Mouse (Mus musculus): ENCODE measurements at regions not wholly inside any gene's neighbourhood (a gene's known extent, or its start where the extent isn't known, plus 50 kb on each side); places are given as distances from the start of the nearest gene placed in this dataset.

DNA sequence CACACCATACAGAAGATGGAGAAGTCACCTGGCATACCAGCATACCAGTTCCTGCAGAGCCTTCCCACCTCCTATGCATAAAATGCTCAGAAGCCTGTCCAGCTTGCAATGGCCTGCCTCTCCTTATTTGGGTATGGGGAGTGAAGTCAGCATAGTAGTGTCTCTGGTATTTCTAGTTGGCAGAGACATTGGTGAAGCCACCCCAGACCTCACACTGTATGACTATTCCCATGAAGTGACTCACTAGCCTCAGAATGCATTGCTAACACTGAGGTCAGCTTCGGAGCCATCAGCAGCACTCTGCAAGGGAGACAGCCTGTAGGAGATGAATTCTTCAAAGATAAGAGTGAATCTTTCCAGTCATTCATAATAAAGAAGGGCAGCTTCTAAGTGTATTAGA, 325.2 kb upstream of the Actbl2 start:
- TF ChIP-seq HCFC1 (IDR thresholded peaks at IDR 0.05; ENCODE audit: borderline replicate concordance, insufficient read depth, low read length) (no peak), ZC3H11A (IDR thresholded peaks at IDR 0.05; ENCODE audit: borderline replicate concordance, low read depth, low read length) (no peak), CHD2 (IDR thresholded peaks at IDR 0.05; ENCODE audit: low read depth, low read length) (no peak), ZNF384 (IDR thresholded peaks at IDR 0.05; ENCODE audit: low read depth, low read length) (no peak)

All from ES-E14 (cell line).